Mouse (Mus musculus) liver, postnatal 0 days (tissue): ENCODE measurements around the gene Lad1.

Experiments used
- CTCF ChIP-seq: sonication (generic); IDR thresholded peaks from 2 replicates; pipeline ENCODE4 v1.5.1; 2016; ENCODE audit warnings: antibody characterized with exemption, low read depth
- EP300 ChIP-seq: IDR thresholded peaks from 2 replicates; pipeline ENCODE4 v1.6.1; 2016; ENCODE audit warnings: antibody characterized with exemption, low read depth, mild to moderate bottlenecking

DNA sequence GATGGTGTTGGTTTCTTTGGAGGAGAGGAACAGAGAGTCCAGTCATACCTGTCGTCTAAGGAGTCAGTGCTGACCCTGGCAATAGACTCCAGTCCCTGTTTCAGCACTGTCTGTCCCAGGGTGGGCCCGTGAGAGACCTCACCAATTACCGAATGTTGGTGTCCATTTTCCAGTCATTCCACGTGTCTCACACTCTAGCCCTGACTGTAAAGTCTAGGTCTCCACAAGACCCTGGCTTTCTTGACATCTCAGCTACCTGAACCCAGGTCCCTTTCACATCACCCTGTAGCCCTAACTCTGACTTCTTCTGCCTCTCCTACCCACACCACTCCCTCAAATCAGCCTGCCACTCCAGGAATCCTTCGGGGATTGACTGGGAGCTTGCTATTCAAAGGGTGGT, 44.2 kb downstream of the Lad1 start:
- TF ChIP-seq CTCF (no peak), EP300 (no peak)
